Mouse (Mus musculus): ENCODE results near the gene Gm10337. TPM values are rescaled to one million over a fixed set of nuclear protein-coding genes. Genes with fewer than 3 reads are reported as not detected.

Gene Gm10337
- not detected in 2 replicates for polyA plus RNA-seq (2012; rRNA removed)

DNA sequence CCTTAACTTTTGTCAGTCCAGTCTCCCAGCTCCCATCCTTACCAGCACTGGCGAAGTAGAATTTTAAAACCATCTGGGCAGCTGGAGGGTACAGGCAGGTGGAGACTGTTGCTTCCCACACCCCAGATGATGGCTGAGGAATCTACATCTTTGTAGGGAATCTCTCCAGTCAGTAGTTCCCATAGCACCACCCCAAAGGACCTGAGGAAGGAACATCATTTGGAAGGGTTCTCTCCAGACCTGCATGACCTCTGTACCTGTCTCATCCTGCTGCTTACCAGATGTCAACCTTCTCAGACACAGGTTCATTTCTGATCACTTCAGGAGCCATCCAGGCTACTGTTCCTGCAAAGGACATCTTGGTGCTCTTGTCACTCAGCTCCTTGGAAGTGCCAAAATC is at the start of gene Gm10337:
Gene Gm10337, plus strand, starts transcription at position 276 of the 400 bp plus-strand sequence.
- WGBS, result 78% methylated on average over 1 of the region's 1 CpGs
- no peaks in the 10 kb centered on the region for H3K27me3 ChIP-seq (ENCODE audit: control insufficient read depth, insufficient read depth, low read length)
- no peak for DNase-seq
- H3K4me1 ChIP-seq (ENCODE audit: control insufficient read depth, insufficient read depth, low read length), result peaks cover 9% of the 10 kb centered on the region
- H3K27ac ChIP-seq (ENCODE audit: insufficient read depth, low read length), result no peak within 1 kb of the TSS
- no peak within 1 kb of the TSS for H3K4me3 ChIP-seq (replicated peaks; ENCODE audit: insufficient read depth, low read depth, low read length)
- no peak for TF ChIP-seq POLR2A (IDR thresholded peaks at IDR 0.05; ENCODE audit: borderline replicate concordance, insufficient read depth, low read length)
- no peak for TF ChIP-seq CTCF (IDR thresholded peaks at IDR 0.05; ENCODE audit: borderline replicate concordance, insufficient read depth, low read depth, low read length)

GRCm38 (mm10) chr15:102455993-102456392 is 47.5 kb upstream of the Gm10337 start:
- WGBS, result 32% methylated on average over 6 of the region's 6 CpGs
- Histone ChIP-seq H3K4me1 (ENCODE audit: control insufficient read depth, insufficient read depth, low read length) (peaks cover 6% of the 10 kb centered on the region), H3K27me3 (ENCODE audit: control insufficient read depth, insufficient read depth, low read length) (no peaks in the 10 kb centered on the region), H3K4me3 (replicated peaks; ENCODE audit: insufficient read depth, low read depth, low read length) (no peak overlapping the region), H3K27ac (ENCODE audit: insufficient read depth, low read length) (no peak overlapping the region)
- no peak for TF ChIP-seq POLR2A (IDR thresholded peaks at IDR 0.05; ENCODE audit: borderline replicate concordance, insufficient read depth, low read length)
- TF ChIP-seq CTCF (IDR thresholded peaks at IDR 0.05; ENCODE audit: borderline replicate concordance, insufficient read depth, low read depth, low read length), result peak; percentile 50; the same call in 1 of the 2 replicates
- no peak for DNase-seq

GRCm38 (mm10) chr15:102458050-102458736 is 45.3 kb upstream of the Gm10337 start:
- peak overlapping the region; percentile 13; the same call in 1 of the 2 replicates for H3K27ac ChIP-seq (ENCODE audit: insufficient read depth, low read length)
- DNase-seq, result no peak
- peak overlapping the region; percentile 29 for H3K4me3 ChIP-seq (replicated peaks; ENCODE audit: insufficient read depth, low read depth, low read length)
- whole genome bisulfite sequencing, result 69% methylated on average over 5 of the region's 5 CpGs
- H3K4me1 ChIP-seq (ENCODE audit: control insufficient read depth, insufficient read depth, low read length), result peaks cover 6% of the 10 kb centered on the region
- no peaks in the 10 kb centered on the region for H3K27me3 ChIP-seq (ENCODE audit: control insufficient read depth, insufficient read depth, low read length)
- TF ChIP-seq CTCF (IDR thresholded peaks at IDR 0.05; ENCODE audit: borderline replicate concordance, insufficient read depth, low read depth, low read length) (no peak), POLR2A (IDR thresholded peaks at IDR 0.05; ENCODE audit: borderline replicate concordance, insufficient read depth, low read length) (no peak)

DNA sequence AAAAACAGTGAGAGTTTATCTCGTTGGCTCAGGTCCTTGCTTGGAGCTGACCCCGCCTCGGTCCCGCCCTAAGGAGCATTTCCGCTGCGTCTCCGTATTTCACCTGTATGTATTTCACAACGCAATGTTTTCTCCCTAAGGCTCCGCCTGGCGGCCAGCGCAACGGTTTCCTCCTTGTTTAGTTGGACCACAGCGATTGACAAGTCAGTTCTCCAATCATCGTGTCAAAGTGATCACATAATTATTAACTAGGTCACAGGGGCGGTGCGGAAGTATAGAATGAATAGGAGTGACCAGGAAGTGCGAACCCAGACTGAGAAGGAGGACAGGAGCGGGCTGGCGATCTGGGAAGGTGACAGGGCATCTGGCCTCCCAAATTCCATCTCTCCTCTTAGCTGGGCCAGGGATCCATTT is 44.6 kb upstream of the Gm10337 start, which contains the start of gene Prr13:
Gene Prr13, plus strand, starts transcription at position 125 of the 414 bp plus-strand sequence.
- TF ChIP-seq POLR2A (IDR thresholded peaks at IDR 0.05; ENCODE audit: borderline replicate concordance, insufficient read depth, low read length) (peak; percentile 86; the same call in 1 of the 2 replicates), CTCF (IDR thresholded peaks at IDR 0.05; ENCODE audit: borderline replicate concordance, insufficient read depth, low read depth, low read length) (peak; percentile 61; the same call in 1 of the 2 replicates)
- H3K27me3 ChIP-seq (ENCODE audit: control insufficient read depth, insufficient read depth, low read length), result no peaks in the 10 kb centered on the region
- H3K4me3 ChIP-seq (replicated peaks; ENCODE audit: insufficient read depth, low read depth, low read length), result peak within 1 kb of the TSS; percentile 79
- peak within 1 kb of the TSS; percentile 27; the same call in 1 of the 2 replicates for H3K27ac ChIP-seq (ENCODE audit: insufficient read depth, low read length)
- DNase-seq, result peak; percentile 95 to 99
- whole genome bisulfite sequencing, result under 1% methylated on average over 19 of the region's 19 CpGs
- peaks cover 6% of the 10 kb centered on the region for H3K4me1 ChIP-seq (ENCODE audit: control insufficient read depth, insufficient read depth, low read length)

GRCm38 (mm10) chr15:102459381-102459780 is 44.1 kb upstream of the Gm10337 start:
- WGBS, result 18% methylated on average over 6 of the region's 6 CpGs
- Histone ChIP-seq H3K4me1 (ENCODE audit: control insufficient read depth, insufficient read depth, low read length) (peaks cover 6% of the 10 kb centered on the region), H3K4me3 (replicated peaks; ENCODE audit: insufficient read depth, low read depth, low read length) (peak overlapping the region; percentile 79), H3K27me3 (ENCODE audit: control insufficient read depth, insufficient read depth, low read length) (no peaks in the 10 kb centered on the region), H3K27ac (ENCODE audit: insufficient read depth, low read length) (peak overlapping the region; percentile 27; the same call in 1 of the 2 replicates)
- TF ChIP-seq POLR2A (IDR thresholded peaks at IDR 0.05; ENCODE audit: borderline replicate concordance, insufficient read depth, low read length) (no peak), CTCF (IDR thresholded peaks at IDR 0.05; ENCODE audit: borderline replicate concordance, insufficient read depth, low read depth, low read length) (no peak)
- DNase-seq, result no peak

DNA sequence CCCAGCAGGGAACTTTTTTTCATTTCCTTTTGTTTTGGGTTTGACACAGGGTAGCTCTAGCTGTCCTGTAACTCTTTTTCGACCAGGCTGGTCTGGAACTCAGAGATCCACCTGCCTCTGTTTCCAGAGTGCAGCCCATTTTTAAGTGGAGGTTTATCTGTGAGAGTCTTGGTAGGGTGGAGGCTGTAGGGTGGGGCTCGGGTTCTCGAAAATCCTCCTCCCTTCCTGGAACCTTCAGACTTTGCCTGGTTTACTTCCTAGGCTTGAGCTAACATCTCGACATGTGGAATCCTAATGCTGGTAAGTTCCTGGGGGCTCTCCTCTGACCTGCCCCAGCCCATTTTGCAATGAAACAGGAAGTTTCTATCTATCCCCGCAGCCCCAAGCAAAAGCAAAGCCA is 43.7 kb upstream of the Gm10337 start:
- DNase-seq, result no peak
- peaks cover 6% of the 10 kb centered on the region for H3K4me1 ChIP-seq (ENCODE audit: control insufficient read depth, insufficient read depth, low read length)
- WGBS, result 63% methylated on average over 5 of the region's 5 CpGs
- peak overlapping the region; percentile 79 for H3K4me3 ChIP-seq (replicated peaks; ENCODE audit: insufficient read depth, low read depth, low read length)
- TF ChIP-seq CTCF (IDR thresholded peaks at IDR 0.05; ENCODE audit: borderline replicate concordance, insufficient read depth, low read depth, low read length), result no peak
- TF ChIP-seq POLR2A (IDR thresholded peaks at IDR 0.05; ENCODE audit: borderline replicate concordance, insufficient read depth, low read length), result no peak
- H3K27me3 ChIP-seq (ENCODE audit: control insufficient read depth, insufficient read depth, low read length), result no peaks in the 10 kb centered on the region
- H3K27ac ChIP-seq (ENCODE audit: insufficient read depth, low read length), result no peak overlapping the region

- H3K27me3 ChIP-seq (ENCODE audit: control insufficient read depth, insufficient read depth, low read length), result no peaks in the 10 kb centered on the region
- 38% methylated on average over 12 of the region's 12 CpGs for WGBS
- TF ChIP-seq CTCF (IDR thresholded peaks at IDR 0.05; ENCODE audit: borderline replicate concordance, insufficient read depth, low read depth, low read length), result no peak
- peak in 1 of 2 experiments; percentile 31 for DNase-seq
- no peak overlapping the region for H3K27ac ChIP-seq (ENCODE audit: insufficient read depth, low read length)
- peak overlapping the region; percentile 33 for H3K4me3 ChIP-seq (replicated peaks; ENCODE audit: insufficient read depth, low read depth, low read length)
- H3K4me1 ChIP-seq (ENCODE audit: control insufficient read depth, insufficient read depth, low read length), result peaks cover 6% of the 10 kb centered on the region
Observed at GRCm38 (mm10) chr15:102460409-102460808, 43.1 kb upstream of the Gm10337 start.

DNA sequence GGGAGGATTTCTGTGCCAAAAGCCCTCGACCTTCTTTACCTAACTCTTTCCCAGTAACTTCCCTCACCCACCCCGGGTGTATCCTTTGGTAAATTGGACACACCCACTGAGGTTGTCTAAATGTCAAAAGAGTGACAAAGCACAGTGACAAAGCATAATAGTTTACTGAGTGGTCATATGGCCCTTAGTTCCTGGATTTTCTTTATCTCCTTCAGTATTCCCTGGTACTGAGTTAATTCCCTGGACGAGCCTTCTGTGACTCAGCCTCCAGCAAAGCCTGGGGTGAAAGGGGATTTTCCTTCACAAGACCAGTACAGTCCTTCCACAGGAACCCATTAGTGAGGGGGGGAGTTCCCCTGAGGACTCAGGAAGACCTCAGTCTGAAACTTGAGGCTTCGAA is 42.6 kb upstream of the Gm10337 start:
- 64% methylated on average over 4 of the region's 4 CpGs for WGBS
- no peak for TF ChIP-seq POLR2A (IDR thresholded peaks at IDR 0.05; ENCODE audit: borderline replicate concordance, insufficient read depth, low read length)
- TF ChIP-seq CTCF (IDR thresholded peaks at IDR 0.05; ENCODE audit: borderline replicate concordance, insufficient read depth, low read depth, low read length), result no peak
- no peak for DNase-seq

More for the DNA sequence above, 42.6 kb upstream of the Gm10337 start:
- Histone ChIP-seq H3K27me3 (ENCODE audit: control insufficient read depth, insufficient read depth, low read length) (no peaks in the 10 kb centered on the region), H3K27ac (ENCODE audit: insufficient read depth, low read length) (no peak overlapping the region), H3K4me1 (ENCODE audit: control insufficient read depth, insufficient read depth, low read length) (peaks cover 6% of the 10 kb centered on the region), H3K4me3 (replicated peaks; ENCODE audit: insufficient read depth, low read depth, low read length) (no peak overlapping the region)
